Mouse (Mus musculus) limb, embryonic 10.5 days (tissue): ENCODE results near the gene 2310011J03Rik. TPM values are rescaled to one million over a fixed set of nuclear protein-coding genes. Genes with fewer than 3 reads are reported as not detected.

Experiments used
- DNase-seq: peaks from one replicate; pipeline ENCODE4 v3.0.0-alpha.2; 2017; ENCODE audit warnings: low spot score
- H3K27ac ChIP-seq: fragments of 300-500 bp; sonication (generic); 2 replicates; pipeline ENCODE4 v1.5.1; 2016; ENCODE audit warnings: mild to moderate bottlenecking
- H3K27me3 ChIP-seq: fragments of 300-500 bp; sonication (generic); 2 replicates; pipeline ENCODE4 v1.6.1; 2016; ENCODE audit warnings: low read depth, mild to moderate bottlenecking; ENCODE audit not compliant: poor library complexity, severe bottlenecking
- H3K36me3 ChIP-seq: fragments of 300-500 bp; sonication (generic); 2 replicates; pipeline ENCODE4 v1.6.1; 2016; ENCODE audit warnings: mild to moderate bottlenecking, moderate library complexity
- H3K4me1 ChIP-seq: fragments of 300-500 bp; sonication (generic); 2 replicates; pipeline ENCODE4 v1.6.1; 2016
- H3K4me3 ChIP-seq: fragments of 300-500 bp; sonication (generic); 2 replicates; pipeline ENCODE4 v1.5.1; 2016; ENCODE audit warnings: mild to moderate bottlenecking, moderate library complexity
- H3K9me3 ChIP-seq: fragments of 300-500 bp; sonication (generic); replicated peaks from 2 replicates; pipeline ENCODE4 v1.6.1; 2016; ENCODE audit warnings: mild to moderate bottlenecking
- WGBS: fragments of 180-500 bp; shearing (Covaris S2); methylation state at CpG from one replicate; pipeline ENCODE4 v1.1.7; 2016; 5-methylcytosine and 5-hydroxymethylcytosine counted together
- polyA plus RNA-seq: library from polyadenylated mRNA; unstranded; fragments of >200 nt; fragmentation: Nextera tagmentation; extraction: Ambion mirVana; gene quantifications from 2 replicates; pipeline ENCODE4 v1.2.1, GENCODE M21; 2016

Gene 2310011J03Rik
- 58.2 and 60.9 TPM in 2 replicates for polyA plus RNA-seq

GRCm38 (mm10) chr10:80320340-80320760 is at the start of gene 2310011J03Rik:
Gene 2310011J03Rik, minus strand, starts transcription at chr10:80320537.
- H3K27ac ChIP-seq, result peak within 1 kb of the TSS; percentile 82
- H3K4me3 ChIP-seq, result peak within 1 kb of the TSS; percentile 81
- 1% methylated on average over 34 of the region's 34 CpGs for WGBS
- H3K27me3 ChIP-seq, result peaks cover 60% of the 10 kb centered on the region
- H3K36me3 ChIP-seq, result peaks cover 22% of the 10 kb centered on the region
- H3K9me3 ChIP-seq, result no peaks in the 10 kb centered on the region
- peaks cover 69% of the 10 kb centered on the region for H3K4me1 ChIP-seq
- DNase-seq, result peak; percentile 94

- Histone ChIP-seq H3K4me3 (no peak overlapping the region), H3K27ac (no peak overlapping the region), H3K4me1 (peaks cover 38% of the 10 kb centered on the region), H3K27me3 (peaks cover 52% of the 10 kb centered on the region), H3K36me3 (no peaks in the 10 kb centered on the region), H3K9me3 (0 out of 2 replicates have a peak, but pooled peaks cover 2% of the 10 kb centered on the region)
- DNase-seq, result no peak
- WGBS, result 89% methylated on average over 6 of the region's 6 CpGs
Measured at GRCm38 (mm10) chr10:80368392-80368791, 48.1 kb upstream of the 2310011J03Rik start.

- no peak overlapping the region for H3K4me3 ChIP-seq
Measured at GRCm38 (mm10) chr10:80367954-80368353, 47.6 kb upstream of the 2310011J03Rik start.

GRCm38 (mm10) chr10:80365736-80366135 is 45.4 kb upstream of the 2310011J03Rik start:
- Histone ChIP-seq H3K9me3 (0 out of 2 replicates have a peak, but pooled peaks cover 2% of the 10 kb centered on the region), H3K36me3 (no peaks in the 10 kb centered on the region), H3K4me1 (peaks cover 20% of the 10 kb centered on the region), H3K27me3 (peaks cover 57% of the 10 kb centered on the region), H3K27ac (no peak overlapping the region), H3K4me3 (no peak overlapping the region)
- no peak for DNase-seq
- WGBS, result 68% methylated on average over 6 of the region's 6 CpGs

More at GRCm38 (mm10) chr10:80367954-80368353, 47.6 kb upstream of the 2310011J03Rik start:
- WGBS, result 58% methylated on average over 5 of the region's 5 CpGs
- Histone ChIP-seq H3K9me3 (0 out of 2 replicates have a peak, but pooled peaks cover 2% of the 10 kb centered on the region), H3K27me3 (peaks cover 54% of the 10 kb centered on the region), H3K27ac (no peak overlapping the region), H3K4me1 (peaks cover 38% of the 10 kb centered on the region), H3K36me3 (no peaks in the 10 kb centered on the region)
- no peak for DNase-seq

GRCm38 (mm10) chr10:80363734-80364133 is 43.4 kb upstream of the 2310011J03Rik start:
- peaks cover 20% of the 10 kb centered on the region for H3K4me1 ChIP-seq
- peaks cover 77% of the 10 kb centered on the region for H3K27me3 ChIP-seq
- 38% methylated on average over 6 of the region's 6 CpGs for WGBS
- 0 out of 2 replicates have a peak, but pooled peaks cover 2% of the 10 kb centered on the region for H3K9me3 ChIP-seq
- no peaks in the 10 kb centered on the region for H3K36me3 ChIP-seq
- H3K27ac ChIP-seq, result no peak overlapping the region
- H3K4me3 ChIP-seq, result peak overlapping the region; percentile 16; the same call in 1 of the 2 replicates
- DNase-seq, result no peak

GRCm38 (mm10) chr10:80357994-80358639 is 37.8 kb upstream of the 2310011J03Rik start:
- peak; percentile 63 for DNase-seq
- Histone ChIP-seq H3K4me3 (peak overlapping the region; percentile 34), H3K9me3 (no peaks in the 10 kb centered on the region), H3K27me3 (peaks cover 90% of the 10 kb centered on the region), H3K4me1 (peaks cover 28% of the 10 kb centered on the region), H3K36me3 (no peaks in the 10 kb centered on the region), H3K27ac (no peak overlapping the region)
- WGBS, result 9% methylated on average over 31 of the region's 31 CpGs

- Histone ChIP-seq H3K4me1 (peaks cover 28% of the 10 kb centered on the region), H3K27ac (no peak overlapping the region), H3K9me3 (no peaks in the 10 kb centered on the region), H3K4me3 (peak overlapping the region; percentile 46), H3K36me3 (no peaks in the 10 kb centered on the region), H3K27me3 (peaks cover 91% of the 10 kb centered on the region)
- DNase-seq, result no peak
- 39% methylated on average over 7 of the region's 7 CpGs for WGBS
Measured at GRCm38 (mm10) chr10:80357336-80357735, 37.0 kb upstream of the 2310011J03Rik start.

- Histone ChIP-seq H3K27me3 (peaks cover 97% of the 10 kb centered on the region), H3K27ac (0 out of 2 replicates have a peak overlapping the region, but pooled peaks have one; percentile 56), H3K4me3 (peak overlapping the region; percentile 46), H3K9me3 (no peaks in the 10 kb centered on the region), H3K4me1 (peaks cover 28% of the 10 kb centered on the region), H3K36me3 (no peaks in the 10 kb centered on the region)
- 3% methylated on average over 34 of the region's 34 CpGs for WGBS
- no peak for DNase-seq
Measured at GRCm38 (mm10) chr10:80356737-80357136, 36.4 kb upstream of the 2310011J03Rik start.

- H3K4me3 ChIP-seq, result peak within 1 kb of the TSS; percentile 46
- DNase-seq, result peak; percentile 53
- no peaks in the 10 kb centered on the region for H3K9me3 ChIP-seq
- H3K36me3 ChIP-seq, result no peaks in the 10 kb centered on the region
- under 1% methylated on average over 53 of the region's 53 CpGs for whole genome bisulfite sequencing
- H3K27me3 ChIP-seq, result peaks cover 100% of the 10 kb centered on the region
- H3K27ac ChIP-seq, result peak within 1 kb of the TSS; percentile 56; the same call in 1 of the 2 replicates
- H3K4me1 ChIP-seq, result peaks cover 28% of the 10 kb centered on the region
Measured at GRCm38 (mm10) chr10:80356001-80356682, 35.8 kb upstream of the 2310011J03Rik start, which contains the start of gene Plk5. Gene Plk5, plus strand, starts transcription at chr10:80356459.

- no peak overlapping the region for H3K27ac ChIP-seq
- H3K27me3 ChIP-seq, result peaks cover 100% of the 10 kb centered on the region
- H3K36me3 ChIP-seq, result no peaks in the 10 kb centered on the region
- H3K9me3 ChIP-seq, result no peaks in the 10 kb centered on the region
- peaks cover 28% of the 10 kb centered on the region for H3K4me1 ChIP-seq
- 0 out of 2 replicates have a peak overlapping the region, but pooled peaks have one; percentile 46 for H3K4me3 ChIP-seq
- DNase-seq, result no peak
- WGBS, result 13% methylated on average over 9 of the region's 9 CpGs
Measured at GRCm38 (mm10) chr10:80355431-80355830, 35.1 kb upstream of the 2310011J03Rik start.

GRCm38 (mm10) chr10:80352727-80353126 is 32.4 kb upstream of the 2310011J03Rik start:
- H3K4me1 ChIP-seq, result peaks cover 38% of the 10 kb centered on the region

GRCm38 (mm10) chr10:80351896-80352295 is 31.6 kb upstream of the 2310011J03Rik start:
- no peak for DNase-seq
- Histone ChIP-seq H3K36me3 (0 out of 2 replicates have a peak, but pooled peaks cover 2% of the 10 kb centered on the region), H3K4me3 (no peak overlapping the region), H3K27ac (no peak overlapping the region), H3K27me3 (peaks cover 100% of the 10 kb centered on the region), H3K4me1 (peaks cover 32% of the 10 kb centered on the region), H3K9me3 (no peaks in the 10 kb centered on the region)
- WGBS, result 33% methylated on average over 11 of the region's 11 CpGs

More at GRCm38 (mm10) chr10:80352727-80353126, 32.4 kb upstream of the 2310011J03Rik start:
- H3K36me3 ChIP-seq, result 0 out of 2 replicates have a peak, but pooled peaks cover 2% of the 10 kb centered on the region
- no peak overlapping the region for H3K27ac ChIP-seq
- H3K9me3 ChIP-seq, result no peaks in the 10 kb centered on the region
- H3K27me3 ChIP-seq, result peaks cover 100% of the 10 kb centered on the region
- no peak overlapping the region for H3K4me3 ChIP-seq
- no peak for DNase-seq
- whole genome bisulfite sequencing, result 62% methylated on average over 8 of the region's 8 CpGs
